Mouse (Mus musculus) embryonic facial prominence, embryonic 11.5 days (tissue): ENCODE measurements around the gene Maml3. TPM values are rescaled to one million over a fixed set of nuclear protein-coding genes. Genes with fewer than 3 reads are reported as not detected.

Experiments
- ATAC-seq: fragments of 200-750 bp; cut with Nextera tagmentation; replicated peaks from 2 replicates; pipeline ENCODE4 v1.8.0; 2017; ENCODE audit warnings: low read depth; ENCODE audit not compliant: insufficient number of reproducible peaks, low FRiP score, low TSS enrichment
- DNase-seq: peaks from one replicate; pipeline ENCODE4 v3.0.0-alpha.2; 2015; ENCODE audit warnings: low spot score
- H3K27ac ChIP-seq: fragments of 300-500 bp; sonication (generic); replicated peaks from 2 replicates; pipeline ENCODE4 v1.5.1; 2014; ENCODE audit warnings: mild to moderate bottlenecking, low read depth, low read length, control low read depth
- H3K27me3 ChIP-seq: fragments of 300-500 bp; sonication (generic); 2 replicates; pipeline ENCODE4 v1.6.1; 2014; ENCODE audit warnings: mild to moderate bottlenecking, low read length, moderate library complexity, mixed read lengths; ENCODE audit not compliant: control insufficient read depth, insufficient read depth
- H3K36me3 ChIP-seq: fragments of 300-500 bp; sonication (generic); replicated peaks from 2 replicates; pipeline ENCODE4 v1.6.1; 2014; ENCODE audit warnings: low read depth, mild to moderate bottlenecking, low read length, moderate library complexity, mixed read lengths; ENCODE audit not compliant: control insufficient read depth, insufficient read depth
- H3K4me1 ChIP-seq: fragments of 300-500 bp; sonication (generic); 2 replicates; pipeline ENCODE4 v1.6.1; 2014; ENCODE audit warnings: low read length, mixed read lengths; ENCODE audit not compliant: control insufficient read depth, insufficient read depth
- H3K4me2 ChIP-seq: fragments of 300-500 bp; sonication (generic); 2 replicates; pipeline ENCODE4 v1.6.1; 2014; ENCODE audit warnings: low read depth, mild to moderate bottlenecking, control low read depth, low read length, moderate library complexity
- H3K4me3 ChIP-seq: fragments of 300-500 bp; sonication (generic); 2 replicates; pipeline ENCODE4 v1.5.1; 2014; ENCODE audit warnings: low read depth, low read length, control low read depth
- H3K9ac ChIP-seq: fragments of 300-500 bp; sonication (generic); replicated peaks from 2 replicates; pipeline ENCODE4 v1.6.1; 2014; ENCODE audit warnings: mild to moderate bottlenecking, control low read depth, low read length
- H3K9me3 ChIP-seq: fragments of 300-500 bp; sonication (generic); replicated peaks from 2 replicates; pipeline ENCODE4 v1.6.1; 2016; ENCODE audit warnings: mild to moderate bottlenecking, low read length, inconsistent platforms, mixed read lengths; ENCODE audit not compliant: control insufficient read depth
- WGBS: fragments of 180-500 bp; shearing (Covaris S2); extraction: QIAGEN DNeasy Blood & Tissue Kit; methylation state at CpG from one replicate; pipeline ENCODE4 v1.1.7; 2014; 5-methylcytosine and 5-hydroxymethylcytosine counted together
- polyA plus RNA-seq: library from polyadenylated mRNA; unstranded; fragments of >200 nt; fragmentation: Nextera tagmentation; extraction: Ambion mirVana; gene quantifications from 2 replicates; pipeline ENCODE4 v1.2.1, GENCODE M21; 2014

Gene Maml3
- polyA plus RNA-seq, 1 experiment from 2014 or later, result 4.4 TPM

- H3K4me3 ChIP-seq, result peak overlapping the region; percentile 86
- ATAC-seq (peak; percentile 85), DNase-seq (peak; percentile 92)
- H3K4me1 ChIP-seq, result no peaks in the 10 kb centered on the region
- peak overlapping the region; percentile 97 for H3K9ac ChIP-seq
- H3K4me2 ChIP-seq, result peak overlapping the region; percentile 90
- WGBS, result under 1% methylated on average over 33 of the region's 57 CpGs
- peak overlapping the region; percentile 99 for H3K27ac ChIP-seq
- H3K9me3 ChIP-seq, result no peaks in the 10 kb centered on the region
- no peaks in the 10 kb centered on the region for H3K27me3 ChIP-seq
- no peaks in the 10 kb centered on the region for H3K36me3 ChIP-seq
These were observed 2.8 kb downstream of the Maml3 start for GRCm38 (mm10) chr3:52101977-52102600.

GRCm38 (mm10) chr3:52101401-52101976 is 3.4 kb downstream of the Maml3 start:
- Histone ChIP-seq H3K36me3 (no peaks in the 10 kb centered on the region), H3K9ac (peak overlapping the region; percentile 97), H3K27me3 (no peaks in the 10 kb centered on the region), H3K4me2 (peak overlapping the region; percentile 90), H3K27ac (peak overlapping the region; percentile 99), H3K4me1 (no peaks in the 10 kb centered on the region), H3K4me3 (peak overlapping the region; percentile 86), H3K9me3 (no peaks in the 10 kb centered on the region)
- 1% methylated on average over 14 of the region's 14 CpGs for WGBS
- DNase-seq, result no peak
- ATAC-seq, result peak; percentile 57

GRCm38 (mm10) chr3:52100926-52101325 is 4.0 kb downstream of the Maml3 start:
- Histone ChIP-seq H3K9ac (no peak overlapping the region), H3K4me1 (no peaks in the 10 kb centered on the region), H3K27ac (no peak overlapping the region), H3K4me2 (no peak overlapping the region), H3K27me3 (no peaks in the 10 kb centered on the region), H3K9me3 (no peaks in the 10 kb centered on the region), H3K4me3 (no peak overlapping the region), H3K36me3 (no peaks in the 10 kb centered on the region)
- ATAC-seq, result no peak
- WGBS, result 53% methylated on average over 9 of the region's 9 CpGs
- DNase-seq, result no peak

GRCm38 (mm10) chr3:52100306-52100705 is 4.6 kb downstream of the Maml3 start:
- H3K27me3 ChIP-seq, result no peaks in the 10 kb centered on the region
- WGBS, result 85% methylated on average over 4 of the region's 4 CpGs
- no peak overlapping the region for H3K27ac ChIP-seq
- H3K4me2 ChIP-seq, result no peak overlapping the region
- H3K36me3 ChIP-seq, result no peaks in the 10 kb centered on the region
- ATAC-seq, result no peak
- H3K9me3 ChIP-seq, result no peaks in the 10 kb centered on the region
- no peak overlapping the region for H3K4me3 ChIP-seq
- no peaks in the 10 kb centered on the region for H3K4me1 ChIP-seq
- DNase-seq, result no peak
- H3K9ac ChIP-seq, result no peak overlapping the region

GRCm38 (mm10) chr3:52099286-52099685 is 5.6 kb downstream of the Maml3 start:
- H3K9me3 ChIP-seq, result no peaks in the 10 kb centered on the region
- DNase-seq, result no peak
- H3K27ac ChIP-seq, result no peak overlapping the region
- no peaks in the 10 kb centered on the region for H3K4me1 ChIP-seq
- H3K4me3 ChIP-seq, result no peak overlapping the region
- H3K4me2 ChIP-seq, result no peak overlapping the region
- WGBS, result 79% methylated on average over 1 of the region's 1 CpGs
- H3K9ac ChIP-seq, result no peak overlapping the region
- ATAC-seq, result no peak
- H3K27me3 ChIP-seq, result no peaks in the 10 kb centered on the region
- no peaks in the 10 kb centered on the region for H3K36me3 ChIP-seq

- no peaks in the 10 kb centered on the region for H3K27me3 ChIP-seq
- no peaks in the 10 kb centered on the region for H3K36me3 ChIP-seq
- peaks cover 4% of the 10 kb centered on the region for H3K4me1 ChIP-seq
- WGBS, result 29% methylated on average over 7 of the region's 7 CpGs
- no peaks in the 10 kb centered on the region for H3K9me3 ChIP-seq
- H3K27ac ChIP-seq, result no peak overlapping the region
- H3K4me2 ChIP-seq, result no peak overlapping the region
- no peak overlapping the region for H3K9ac ChIP-seq
- peak; percentile 61 for DNase-seq
- H3K4me3 ChIP-seq, result no peak overlapping the region
- no peak for ATAC-seq
These were observed 13.5 kb downstream of the Maml3 start for GRCm38 (mm10) chr3:52091261-52091797.

GRCm38 (mm10) chr3:52090230-52090873 is 14.5 kb downstream of the Maml3 start:
- 75% methylated on average over 8 of the region's 8 CpGs for WGBS
- Histone ChIP-seq H3K9ac (no peak overlapping the region), H3K36me3 (no peaks in the 10 kb centered on the region), H3K9me3 (no peaks in the 10 kb centered on the region), H3K27ac (no peak overlapping the region), H3K4me1 (peaks cover 4% of the 10 kb centered on the region), H3K4me2 (no peak overlapping the region), H3K4me3 (no peak overlapping the region), H3K27me3 (no peaks in the 10 kb centered on the region)
- no peak for DNase-seq
- ATAC-seq, result no peak
